Mouse (Mus musculus) hindbrain, embryonic 11.5 days (tissue): ENCODE data around the gene Dcun1d5. TPM values are rescaled to one million over a fixed set of nuclear protein-coding genes. Genes with fewer than 3 reads are reported as not detected.
"Not testable (repeated sequence)": the region's sequence is repeated elsewhere in the genome, so short reads cannot be mapped to it uniquely, and the experiment has no call there.

ENCODE experiments used
- ATAC-seq: fragments of 200-750 bp; cut with Nextera tagmentation; 2 replicates; pipeline ENCODE4 v1.8.0; 2017; ENCODE audit warnings: mild to moderate bottlenecking, moderate TSS enrichment, moderate library complexity; ENCODE audit not compliant: low FRiP score
- DNase-seq: peaks from one replicate; pipeline ENCODE4 v3.0.0-alpha.2; 2015; ENCODE audit warnings: low spot score
- H3K27ac ChIP-seq: fragments of 300-500 bp; sonication (generic); 2 replicates; pipeline ENCODE4 v1.5.1; 2014; ENCODE audit warnings: mild to moderate bottlenecking, low read depth, low read length
- H3K27me3 ChIP-seq: fragments of 300-500 bp; sonication (generic); 2 replicates; pipeline ENCODE4 v1.6.1; 2014; ENCODE audit warnings: mild to moderate bottlenecking, low read length, moderate library complexity, mixed read lengths; ENCODE audit not compliant: control insufficient read depth, insufficient read depth
- H3K36me3 ChIP-seq: fragments of 300-500 bp; sonication (generic); 2 replicates; pipeline ENCODE4 v1.6.1; 2014; ENCODE audit warnings: mild to moderate bottlenecking, low read length, moderate library complexity, mixed read lengths; ENCODE audit not compliant: control insufficient read depth, insufficient read depth
- H3K4me1 ChIP-seq: fragments of 300-500 bp; sonication (generic); replicated peaks from 2 replicates; pipeline ENCODE4 v1.6.1; 2014; ENCODE audit warnings: low read length, mixed read lengths; ENCODE audit not compliant: control insufficient read depth, insufficient read depth
- H3K4me2 ChIP-seq: fragments of 300-500 bp; sonication (generic); replicated peaks from 2 replicates; pipeline ENCODE4 v1.6.1; 2014; ENCODE audit warnings: mild to moderate bottlenecking, low read depth, low read length
- H3K4me3 ChIP-seq: fragments of 300-500 bp; sonication (generic); 2 replicates; pipeline ENCODE4 v1.5.1; 2014; ENCODE audit warnings: low read depth, low read length
- H3K9ac ChIP-seq: fragments of 300-500 bp; sonication (generic); 2 replicates; pipeline ENCODE4 v1.6.1; 2014; ENCODE audit warnings: low read depth, low read length
- H3K9me3 ChIP-seq: fragments of 300-500 bp; sonication (generic); 2 replicates; pipeline ENCODE4 v1.6.1; 2016; ENCODE audit warnings: low read length; ENCODE audit not compliant: control insufficient read depth
- WGBS: fragments of 180-500 bp; shearing (Covaris S2); extraction: QIAGEN DNeasy Blood & Tissue Kit; methylation state at CpG from one replicate; pipeline ENCODE4 v1.1.7; 2014; 5-methylcytosine and 5-hydroxymethylcytosine counted together
- polyA plus RNA-seq: library from polyadenylated mRNA; unstranded; fragments of >200 nt; fragmentation: Nextera tagmentation; extraction: Ambion mirVana; gene quantifications from 2 replicates; pipeline ENCODE4 v1.2.1, GENCODE M21; 2014

The Dcun1d5 gene
- polyA plus RNA-seq, 1 experiment from 2014 or later: 147 TPM

DNA sequence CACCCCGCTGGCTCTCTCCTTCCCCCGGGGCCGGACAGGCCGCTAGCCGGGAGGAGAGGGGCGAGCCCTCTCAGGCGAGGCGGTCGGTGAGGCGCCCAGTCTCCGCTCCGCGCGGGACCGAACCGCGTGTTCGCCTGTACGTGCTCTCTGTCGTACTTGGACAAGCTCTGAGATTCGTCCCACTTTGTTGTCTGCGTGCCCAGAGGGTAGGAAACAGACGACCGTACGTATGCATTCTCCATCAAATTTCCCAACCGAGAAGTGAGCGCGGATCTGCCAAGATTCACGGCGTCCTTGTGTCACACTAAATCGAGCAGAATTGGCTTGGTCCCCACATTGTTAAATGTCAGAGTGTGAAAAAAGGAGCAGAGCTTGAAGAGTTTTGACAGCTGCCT, 574 bp downstream of the Dcun1d5 start:
- Histone ChIP-seq H3K9ac (peak overlapping the region; percentile 92), H3K4me3 (peak overlapping the region; percentile 96), H3K27me3 (no peaks in the 10 kb centered on the region), H3K4me2 (peak overlapping the region; percentile 80), H3K4me1 (no peaks in the 10 kb centered on the region), H3K36me3 (no peaks in the 10 kb centered on the region), H3K27ac (peak overlapping the region; percentile 91), H3K9me3 (no peaks in the 10 kb centered on the region)
- ATAC-seq: peak; percentile 82
- 0% methylated on average over 26 of the region's 31 CpGs for WGBS
- peak; percentile 60 for DNase-seq

DNA sequence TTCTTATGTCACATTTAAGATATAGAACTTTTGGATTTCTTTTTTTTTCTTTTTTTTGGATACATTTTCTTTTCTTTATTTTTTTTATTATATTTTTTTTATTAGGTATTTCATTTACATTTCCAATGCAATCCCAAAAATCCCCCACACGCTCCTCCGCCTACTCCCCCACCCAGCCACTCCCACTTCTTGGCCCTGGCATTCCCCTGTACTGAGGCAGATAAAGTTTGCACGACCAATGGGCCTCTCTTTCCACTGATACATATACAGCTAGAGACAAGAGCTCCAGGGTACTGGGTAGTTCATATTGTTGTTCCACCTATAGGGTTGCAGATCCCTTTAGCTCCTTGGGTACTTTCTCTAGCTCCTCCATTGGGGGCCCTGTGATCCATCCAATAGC, 6.4 kb downstream of the Dcun1d5 start:
- not testable (repeated sequence) for H3K9ac ChIP-seq, H3K4me2 ChIP-seq, H3K4me1 ChIP-seq, DNase-seq, H3K27ac ChIP-seq, H3K4me3 ChIP-seq, H3K27me3 ChIP-seq, H3K36me3 ChIP-seq, ATAC-seq, H3K9me3 ChIP-seq
- 94% methylated on average over 3 of the region's 3 CpGs for WGBS

DNA sequence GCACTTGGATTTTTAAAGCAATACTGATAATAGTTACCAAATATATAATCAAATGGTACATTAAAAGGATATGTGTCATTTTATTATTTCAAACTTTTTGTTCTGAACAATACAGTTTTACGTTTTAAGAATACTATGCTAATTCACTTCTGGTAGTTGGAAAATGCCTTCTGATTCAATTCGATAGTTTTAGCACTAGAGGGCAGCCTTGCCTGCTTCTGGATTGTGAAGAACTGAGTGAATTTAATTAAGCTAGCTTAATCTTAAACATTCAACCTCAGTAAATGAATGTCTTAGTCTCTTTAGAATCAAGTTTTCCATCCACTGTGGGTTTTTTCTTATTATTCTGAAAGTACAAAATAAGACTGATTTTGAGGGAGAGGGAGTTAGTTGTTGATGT, 31.9 kb downstream of the Dcun1d5 start:
- H3K27me3 ChIP-seq: no peaks in the 10 kb centered on the region
- no peak overlapping the region for H3K4me3 ChIP-seq
- H3K27ac ChIP-seq: no peak overlapping the region
- H3K4me1 ChIP-seq: no peaks in the 10 kb centered on the region
- H3K36me3 ChIP-seq: no peaks in the 10 kb centered on the region
- no peaks in the 10 kb centered on the region for H3K9me3 ChIP-seq
- ATAC-seq (no peak), DNase-seq (peak; percentile 21)
- 40% methylated on average over 2 of the region's 2 CpGs for WGBS
- H3K4me2 ChIP-seq: no peak overlapping the region
- H3K9ac ChIP-seq: no peak overlapping the region

DNA sequence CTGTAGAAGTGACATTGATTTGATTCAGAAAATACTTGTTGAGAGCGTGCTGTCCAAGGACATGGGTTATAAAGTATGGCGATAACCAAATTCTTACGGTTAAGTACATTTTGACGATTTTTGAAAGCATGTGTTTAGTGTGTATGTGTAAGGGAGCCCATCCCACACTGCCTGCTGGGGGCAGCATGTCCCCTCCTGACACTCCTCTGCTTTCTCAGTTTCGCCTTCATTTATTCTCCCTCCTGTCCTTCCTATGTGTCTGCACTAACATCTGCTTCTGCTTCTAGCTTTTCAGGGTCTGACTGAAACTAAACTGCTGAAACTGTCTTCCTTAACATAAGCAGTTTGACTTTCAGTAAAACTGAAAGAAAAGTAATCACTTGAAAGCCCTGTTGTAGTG, 36.7 kb downstream of the Dcun1d5 start:
- Histone ChIP-seq H3K27ac (no peak overlapping the region), H3K36me3 (no peaks in the 10 kb centered on the region), H3K4me1 (no peaks in the 10 kb centered on the region), H3K4me3 (no peak overlapping the region), H3K9me3 (no peaks in the 10 kb centered on the region), H3K4me2 (no peak overlapping the region), H3K9ac (no peak overlapping the region), H3K27me3 (no peaks in the 10 kb centered on the region)
- no peak for ATAC-seq
- DNase-seq: no peak
- WGBS: 94% methylated on average over 5 of the region's 5 CpGs

DNA sequence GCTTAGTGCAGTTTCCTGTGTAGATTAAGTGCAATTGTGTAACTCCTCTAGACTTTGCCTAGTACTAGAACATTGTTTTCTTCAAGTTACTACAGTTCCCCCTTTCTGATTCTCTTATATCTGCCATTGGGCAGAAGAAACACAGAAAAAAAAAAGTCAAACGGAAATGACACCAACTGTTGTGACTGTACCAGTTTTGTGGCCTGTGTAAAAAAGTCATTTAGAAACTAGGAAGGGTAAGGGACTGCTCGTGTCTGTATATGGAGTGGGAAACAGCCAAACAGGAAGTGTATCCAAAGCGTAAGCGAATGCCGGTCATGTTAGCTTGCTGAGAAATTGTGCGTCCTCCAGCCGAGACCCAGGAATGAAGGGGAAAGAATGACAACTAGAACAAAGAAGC, 37.1 kb downstream of the Dcun1d5 start:
- 82% methylated on average over 7 of the region's 7 CpGs for WGBS
- Histone ChIP-seq H3K27me3 (no peaks in the 10 kb centered on the region), H3K4me2 (no peak overlapping the region), H3K36me3 (no peaks in the 10 kb centered on the region), H3K4me3 (no peak overlapping the region), H3K4me1 (no peaks in the 10 kb centered on the region), H3K9ac (no peak overlapping the region), H3K9me3 (no peaks in the 10 kb centered on the region), H3K27ac (no peak overlapping the region)
- DNase-seq (no peak), ATAC-seq (no peak)

DNA sequence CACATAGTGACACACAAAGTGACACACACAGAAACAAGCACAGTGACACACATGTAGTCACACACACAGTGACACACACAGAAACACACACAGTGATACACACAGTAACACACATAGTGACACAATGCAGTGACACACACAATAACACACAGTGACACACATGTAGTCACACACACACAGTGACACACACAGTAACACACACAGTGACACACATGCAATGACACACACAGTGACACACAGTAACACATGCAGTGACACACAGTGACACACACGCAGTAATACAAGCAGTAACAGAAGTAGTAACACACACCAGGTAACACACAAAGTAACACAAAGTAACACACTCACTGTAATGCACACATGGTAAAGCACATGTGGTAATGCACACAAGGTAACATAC, 54.3 kb downstream of the Dcun1d5 start:
- H3K4me2 ChIP-seq: no peak overlapping the region

DNA sequence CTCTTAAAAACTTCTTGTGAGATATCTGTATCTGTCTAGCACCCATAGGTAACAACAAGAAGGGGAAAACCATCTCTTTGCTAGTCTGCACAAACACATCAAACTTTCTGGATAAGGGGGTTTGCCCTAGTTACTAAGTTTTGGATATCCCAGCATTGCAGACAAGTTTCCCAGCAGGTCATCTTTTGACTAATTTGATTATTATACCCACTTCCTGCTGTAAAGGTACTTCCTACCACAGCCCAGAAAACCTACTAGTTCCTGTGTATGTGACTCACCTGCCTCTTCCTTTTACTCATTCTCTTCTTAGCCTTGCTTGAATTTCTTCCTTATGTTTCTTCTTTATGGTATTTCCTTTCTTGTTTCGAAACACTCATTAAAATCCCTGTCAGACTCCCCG, 55.6 kb downstream of the Dcun1d5 start:
- no peak for DNase-seq
- Histone ChIP-seq H3K9me3 (no peaks in the 10 kb centered on the region), H3K4me3 (no peak overlapping the region), H3K9ac (no peak overlapping the region), H3K4me2 (no peak overlapping the region), H3K27me3 (no peaks in the 10 kb centered on the region), H3K36me3 (no peaks in the 10 kb centered on the region), H3K4me1 (no peaks in the 10 kb centered on the region), H3K27ac (no peak overlapping the region)
- WGBS: 91% methylated on average over 2 of the region's 2 CpGs
- ATAC-seq: no peak

More for the DNA sequence above, 54.3 kb downstream of the Dcun1d5 start:
- WGBS: 95% methylated on average over 1 of the region's 1 CpGs
- Histone ChIP-seq H3K27me3 (no peaks in the 10 kb centered on the region), H3K36me3 (no peaks in the 10 kb centered on the region), H3K27ac (no peak overlapping the region), H3K9ac (no peak overlapping the region), H3K4me1 (no peaks in the 10 kb centered on the region), H3K9me3 (no peaks in the 10 kb centered on the region), H3K4me3 (no peak overlapping the region)
- ATAC-seq: no peak
- DNase-seq: no peak

DNA sequence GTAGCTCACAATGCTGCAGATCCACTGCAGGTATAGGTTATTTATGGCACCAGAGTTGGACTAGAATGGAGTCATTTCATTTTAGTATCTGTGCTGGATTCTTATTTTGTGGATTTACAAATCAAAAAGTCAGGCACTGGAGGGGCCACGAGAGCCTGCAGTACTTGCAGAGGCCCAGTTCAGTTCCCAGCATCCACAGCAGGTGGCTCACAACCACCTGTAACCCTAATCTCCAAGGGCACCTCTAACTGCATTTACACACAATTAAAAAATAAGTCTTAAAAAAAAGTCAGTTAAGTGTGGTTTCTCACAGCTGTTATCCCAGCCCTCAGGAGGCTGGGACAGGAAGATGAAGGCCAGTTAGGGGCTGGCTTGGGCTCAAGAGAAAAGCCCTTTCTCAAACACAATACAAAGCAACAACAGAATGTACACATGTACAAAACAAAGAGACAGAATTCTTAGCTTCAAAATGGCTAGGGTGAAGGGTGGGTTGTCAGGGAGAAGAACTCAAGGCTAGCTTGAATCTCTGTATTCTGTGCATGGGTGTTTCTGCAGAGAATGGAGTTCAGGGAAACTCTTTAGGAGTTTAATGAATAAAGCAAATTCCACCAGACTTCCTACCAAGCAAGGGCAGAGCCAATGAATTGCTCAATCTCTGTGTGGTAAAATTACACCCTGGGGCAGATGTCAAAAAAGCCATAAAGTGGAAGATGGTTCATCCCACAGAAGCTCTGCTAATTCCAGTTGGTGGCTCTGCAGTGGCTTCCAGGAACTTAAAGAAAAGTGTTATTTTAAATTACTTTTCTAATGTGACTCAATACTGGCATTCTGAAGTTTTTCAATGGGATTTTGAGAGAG, 68.7 kb downstream of the Dcun1d5 start:
- ATAC-seq: no peak
- Histone ChIP-seq H3K4me2 (no peak overlapping the region), H3K9ac (no peak overlapping the region)

More for the DNA sequence above, 68.7 kb downstream of the Dcun1d5 start:
- WGBS: 63% methylated on average over 1 of the region's 1 CpGs
- no peak overlapping the region for H3K4me3 ChIP-seq
- H3K4me1 ChIP-seq: no peaks in the 10 kb centered on the region
- H3K36me3 ChIP-seq: no peaks in the 10 kb centered on the region
- no peaks in the 10 kb centered on the region for H3K27me3 ChIP-seq
- DNase-seq: no peak
- H3K27ac ChIP-seq: no peak overlapping the region
- H3K9me3 ChIP-seq: no peaks in the 10 kb centered on the region
